8 mouse cellular contexts compared by ENCODE assay signal in genomic region chr11:113617132-113617911, GRCm38 (mm10). TPM values are rescaled to one million over a fixed set of nuclear protein-coding genes. Genes with fewer than 3 reads are reported as not detected.
A peak's percentile ranks its signal among the peaks of the same experiment; 100 is the strongest.
DNase-seq lines count a peak whose midpoint lies in the region; ATAC-seq and TF ChIP-seq lines count a peak whose summit lies in the region.

No protein-coding gene starts in this region.

- H3K27me3 ChIP-seq in midbrain, embryonic 11.5 days (ENCODE audit: control insufficient read depth, insufficient read depth, low read length), result peaks cover 38% of the 10 kb centered on the region
- peaks cover 57% of the 10 kb centered on the region for H3K27me3 ChIP-seq in midbrain, embryonic 13.5 days
- H3K27me3 ChIP-seq in embryonic facial prominence, embryonic 14.5 days (replicated peaks; ENCODE audit: control insufficient read depth, insufficient read depth, low read length), result peaks cover 48% of the 10 kb centered on the region
- peaks cover 41% of the 10 kb centered on the region for H3K27me3 ChIP-seq in kidney, embryonic 15.5 days
- peaks cover 17% of the 10 kb centered on the region for H3K27me3 ChIP-seq in liver, postnatal 0 days (ENCODE audit: insufficient read depth, low read length)

- no peak for TF ChIP-seq EP300 in liver, postnatal 0 days (IDR thresholded peaks at IDR 0.05; ENCODE audit: low read depth)

- peaks cover 18% of the 10 kb centered on the region for H3K4me1 ChIP-seq in midbrain, embryonic 11.5 days (ENCODE audit: control insufficient read depth, insufficient read depth, low read length)
- peaks cover 45% of the 10 kb centered on the region for H3K4me1 ChIP-seq in midbrain, embryonic 13.5 days (replicated peaks)
- H3K4me1 ChIP-seq in embryonic facial prominence, embryonic 14.5 days (ENCODE audit: control insufficient read depth, insufficient read depth, low read length), result peaks cover 20% of the 10 kb centered on the region
- peaks cover 35% of the 10 kb centered on the region for H3K4me1 ChIP-seq in kidney, embryonic 15.5 days
- H3K4me1 ChIP-seq in liver, postnatal 0 days (ENCODE audit: insufficient read depth), result peaks cover 8% of the 10 kb centered on the region; the same call in 1 of the 2 replicates

- no peaks in the 10 kb centered on the region for H3K9me3 ChIP-seq in midbrain, embryonic 11.5 days (ENCODE audit: control insufficient read depth, low read length)
- H3K9me3 ChIP-seq in midbrain, embryonic 13.5 days, result no peaks in the 10 kb centered on the region
- H3K9me3 ChIP-seq in embryonic facial prominence, embryonic 14.5 days (ENCODE audit: control insufficient read depth, low read length), result no peaks in the 10 kb centered on the region
- H3K9me3 ChIP-seq in kidney, embryonic 15.5 days (replicated peaks), result no peaks in the 10 kb centered on the region
- no peaks in the 10 kb centered on the region for H3K9me3 ChIP-seq in liver, postnatal 0 days (ENCODE audit: low read length)

- no peak overlapping the region for H3K4me3 ChIP-seq in midbrain, embryonic 11.5 days (ENCODE audit: low read depth, low read length)
- no peak overlapping the region for H3K4me3 ChIP-seq in midbrain, embryonic 13.5 days (replicated peaks)
- no peak overlapping the region for H3K4me3 ChIP-seq in embryonic facial prominence, embryonic 14.5 days (ENCODE audit: low read depth, low read length)
- H3K4me3 ChIP-seq in kidney, embryonic 15.5 days (replicated peaks), result no peak overlapping the region
- H3K4me3 ChIP-seq in liver, postnatal 0 days (ENCODE audit: low read depth, low read length), result no peak overlapping the region

- no peak overlapping the region for H3K4me2 ChIP-seq in midbrain, embryonic 11.5 days
- no peak overlapping the region for H3K4me2 ChIP-seq in midbrain, embryonic 13.5 days (replicated peaks)
- no peak overlapping the region for H3K4me2 ChIP-seq in embryonic facial prominence, embryonic 14.5 days (ENCODE audit: low read depth, low read length)
- peak overlapping the region; percentile 96; the same call in 1 of the 2 replicates for H3K4me2 ChIP-seq in kidney, embryonic 15.5 days
- H3K4me2 ChIP-seq in liver, postnatal 0 days (ENCODE audit: low read depth, low read length), result peak overlapping the region; percentile 40; the same call in 1 of the 2 replicates

- peak; percentile 64 for TF ChIP-seq CTCF in liver, postnatal 0 days (IDR thresholded peaks at IDR 0.05; ENCODE audit: low read depth)

- peak; percentile 96 for DNase-seq in midbrain, embryonic 11.5 days (ENCODE audit: low spot score, missing footprints)
- DNase-seq in adrenal gland, postnatal 25 days, result peak; percentile 69
- peak; percentile 63 for DNase-seq in embryonic facial prominence, embryonic 14.5 days (ENCODE audit: low spot score)
- peak; percentile 83 for DNase-seq in liver, postnatal 0 days
- DNase-seq in right cerebral cortex, postnatal 25 days, result peak; percentile 40
- peak; percentile 69 for DNase-seq in yolk sac, embryonic 10.5 days (ENCODE audit: low spot score)

- no peak overlapping the region for H3K27ac ChIP-seq in midbrain, embryonic 11.5 days (ENCODE audit: low read depth, low read length)
- no peak overlapping the region for H3K27ac ChIP-seq in midbrain, embryonic 13.5 days
- H3K27ac ChIP-seq in embryonic facial prominence, embryonic 14.5 days (replicated peaks; ENCODE audit: low read depth, low read length), result no peak overlapping the region
- no peak overlapping the region for H3K27ac ChIP-seq in kidney, embryonic 15.5 days
- H3K27ac ChIP-seq in liver, postnatal 0 days (ENCODE audit: low read depth), result peak overlapping the region; percentile 67

- ATAC-seq in midbrain, embryonic 11.5 days (ENCODE audit: low FRiP score), result no peak
- ATAC-seq in midbrain, embryonic 13.5 days, result no peak
- no peak for ATAC-seq in embryonic facial prominence, embryonic 14.5 days (ENCODE audit: low read depth)
- no peak for ATAC-seq in kidney, embryonic 15.5 days (replicated peaks; ENCODE audit: low FRiP score)
- peak; percentile 82 for ATAC-seq in liver, postnatal 0 days

- H3K36me3 ChIP-seq in midbrain, embryonic 11.5 days (ENCODE audit: control insufficient read depth, insufficient read depth, low read length), result no peaks in the 10 kb centered on the region
- H3K36me3 ChIP-seq in midbrain, embryonic 13.5 days, result no peaks in the 10 kb centered on the region
- H3K36me3 ChIP-seq in embryonic facial prominence, embryonic 14.5 days (ENCODE audit: control insufficient read depth, insufficient read depth, low read length), result no peaks in the 10 kb centered on the region
- no peaks in the 10 kb centered on the region for H3K36me3 ChIP-seq in kidney, embryonic 15.5 days
- no peaks in the 10 kb centered on the region for H3K36me3 ChIP-seq in liver, postnatal 0 days (replicated peaks; ENCODE audit: insufficient read depth, low read length)

- 42% methylated on average over 14 of the region's 14 CpGs for WGBS in midbrain, embryonic 11.5 days
- 48% methylated on average over 14 of the region's 14 CpGs for WGBS in midbrain, embryonic 13.5 days
- 34% methylated on average over 14 of the region's 14 CpGs for WGBS in embryonic facial prominence, embryonic 14.5 days
- 34% methylated on average over 14 of the region's 14 CpGs for WGBS in kidney, embryonic 15.5 days
- WGBS in liver, postnatal 0 days (ENCODE audit: insufficient replicate concordance), result 32% methylated on average over 14 of the region's 14 CpGs

- H3K9ac ChIP-seq in midbrain, embryonic 11.5 days (ENCODE audit: low read length), result no peak overlapping the region
- H3K9ac ChIP-seq in midbrain, embryonic 13.5 days (replicated peaks), result no peak overlapping the region
- H3K9ac ChIP-seq in embryonic facial prominence, embryonic 14.5 days (ENCODE audit: low read depth, low read length), result no peak overlapping the region
- no peak overlapping the region for H3K9ac ChIP-seq in kidney, embryonic 15.5 days
- peak overlapping the region; percentile 35; the same call in 1 of the 2 replicates for H3K9ac ChIP-seq in liver, postnatal 0 days (replicated peaks)

RNA-seq across cellular contexts. Expression of gene Sstr2, which starts 1.8 kb away (rescaled TPM):
- polyA plus RNA-seq in midbrain, embryonic 11.5 days (2014; fragmentation: Nextera tagmentation; extraction: Ambion mirVana), result 12.4 and 12.6 TPM in 2 replicates
- polyA plus RNA-seq in midbrain, embryonic 13.5 days (2015; fragmentation: Nextera tagmentation; extraction: Ambion mirVana), result 15.7 and 19.4 TPM in 2 replicates
- total RNA-seq in adrenal gland, postnatal 25 days (2021), result 0.85 and 2.6 TPM in 2 replicates
- 0.71 and 1.0 TPM in 2 replicates for polyA plus RNA-seq in embryonic facial prominence, embryonic 14.5 days (2014; fragmentation: Nextera tagmentation; extraction: Ambion mirVana)
- polyA plus RNA-seq in kidney, embryonic 15.5 days (2015; fragmentation: Nextera tagmentation; extraction: Ambion mirVana), result 0.51 and 1.1 TPM in 2 replicates
- polyA plus RNA-seq in liver, postnatal 0 days (2015; fragmentation: Nextera tagmentation; extraction: Ambion mirVana), result 1.6 and 2.0 TPM in 2 replicates

RNA-seq across cellular contexts. Expression of gene Cog1, which starts 31.6 kb away (rescaled TPM):
- polyA plus RNA-seq in midbrain, embryonic 11.5 days (2014; fragmentation: Nextera tagmentation; extraction: Ambion mirVana), result 30.0 and 30.1 TPM in 2 replicates
- 31.7 and 33.2 TPM in 2 replicates for polyA plus RNA-seq in midbrain, embryonic 13.5 days (2015; fragmentation: Nextera tagmentation; extraction: Ambion mirVana)
- 47.7 and 56.8 TPM in 2 replicates for total RNA-seq in adrenal gland, postnatal 25 days (2021)
- 23.4 and 27.7 TPM in 2 replicates for polyA plus RNA-seq in embryonic facial prominence, embryonic 14.5 days (2014; fragmentation: Nextera tagmentation; extraction: Ambion mirVana)
- polyA plus RNA-seq in kidney, embryonic 15.5 days (2015; fragmentation: Nextera tagmentation; extraction: Ambion mirVana), result 23.6 and 25.6 TPM in 2 replicates
- polyA plus RNA-seq in liver, postnatal 0 days (2015; fragmentation: Nextera tagmentation; extraction: Ambion mirVana), result 6.5 and 7.1 TPM in 2 replicates

RNA-seq across cellular contexts. Expression of gene Slc39a11, which starts 32.6 kb away (rescaled TPM):
- polyA plus RNA-seq in midbrain, embryonic 11.5 days (2014; fragmentation: Nextera tagmentation; extraction: Ambion mirVana), result 17.7 and 17.8 TPM in 2 replicates
- 29.8 and 31.2 TPM in 2 replicates for polyA plus RNA-seq in midbrain, embryonic 13.5 days (2015; fragmentation: Nextera tagmentation; extraction: Ambion mirVana)
- 19.8 and 26.3 TPM in 2 replicates for total RNA-seq in adrenal gland, postnatal 25 days (2021)
- 23.6 and 25.6 TPM in 2 replicates for polyA plus RNA-seq in embryonic facial prominence, embryonic 14.5 days (2014; fragmentation: Nextera tagmentation; extraction: Ambion mirVana)
- polyA plus RNA-seq in kidney, embryonic 15.5 days (2015; fragmentation: Nextera tagmentation; extraction: Ambion mirVana), result 22.0 and 22.2 TPM in 2 replicates
- polyA plus RNA-seq in liver, postnatal 0 days (2015; fragmentation: Nextera tagmentation; extraction: Ambion mirVana), result 10.2 and 10.9 TPM in 2 replicates

Comparison
In these comparisons a context has a peak if more than half of its experiments do, and no peak if none do; other contexts are left out.
1. DNase-seq: peak in every context shown above with its lines; median percentile 96 in midbrain, embryonic 11.5 days; 83 in liver, postnatal 0 days; 69 in adrenal gland, postnatal 25 days; 69 in yolk sac, embryonic 10.5 days; 63 in embryonic facial prominence, embryonic 14.5 days; 40 in right cerebral cortex, postnatal 25 days.
2. H3K4me2 ChIP-seq: peak in kidney, embryonic 15.5 days (single experiment) and liver, postnatal 0 days (single experiment); none in midbrain, embryonic 11.5 days (single experiment), midbrain, embryonic 13.5 days (single experiment) and embryonic facial prominence, embryonic 14.5 days (single experiment).